Mouse (Mus musculus): Measurements from ENCODE around the gene Nup98. TPM values are rescaled to one million over a fixed set of nuclear protein-coding genes. Genes with fewer than 3 reads are reported as not detected.

Nup98 gene
- polyA plus RNA-seq, 1 experiment: 17.8 TPM

GRCm38 (mm10) chr7:102211071-102211470 is 1.1 kb upstream of the Nup98 start:
- peak overlapping the region; percentile 70 for H3K4me3 ChIP-seq (replicated peaks; ENCODE audit: extremely low read depth, low read depth, low read length)
- 48% methylated on average over 3 of the region's 3 CpGs for WGBS
- TF ChIP-seq CTCF (IDR thresholded peaks at IDR 0.05; ENCODE audit: insufficient read depth, low read length) (no peak), POLR2A (IDR thresholded peaks at IDR 0.05; ENCODE audit: borderline replicate concordance, extremely low read depth, low read depth, low read length) (no peak)
- no peak for DNase-seq
- peaks cover 7% of the 10 kb centered on the region; the same call in 1 of the 2 replicates for H3K4me1 ChIP-seq (ENCODE audit: control insufficient read depth, insufficient read depth, low read length)

GRCm38 (mm10) chr7:102208806-102209363 is 1.1 kb downstream of the Nup98 start:
- Histone ChIP-seq H3K4me1 (ENCODE audit: control insufficient read depth, insufficient read depth, low read length) (peaks cover 6% of the 10 kb centered on the region), H3K4me3 (replicated peaks; ENCODE audit: extremely low read depth, low read depth, low read length) (peak overlapping the region; percentile 10)
- no peak for TF ChIP-seq POLR2A (IDR thresholded peaks at IDR 0.05; ENCODE audit: borderline replicate concordance, extremely low read depth, low read depth, low read length)
- DNase-seq: no peak
- WGBS: 30% methylated on average over 4 of the region's 4 CpGs

GRCm38 (mm10) chr7:102205646-102206045 is 4.3 kb downstream of the Nup98 start:
- H3K4me1 ChIP-seq (ENCODE audit: control insufficient read depth, insufficient read depth, low read length): peaks cover 12% of the 10 kb centered on the region
- no peak overlapping the region for H3K4me3 ChIP-seq (replicated peaks; ENCODE audit: extremely low read depth, low read depth, low read length)
- DNase-seq: no peak
- no peak for TF ChIP-seq CTCF (IDR thresholded peaks at IDR 0.05; ENCODE audit: insufficient read depth, low read length)
- 63% methylated on average over 1 of the region's 1 CpGs for WGBS

GRCm38 (mm10) chr7:102204296-102204857 is 5.6 kb downstream of the Nup98 start:
- peaks cover 12% of the 10 kb centered on the region for H3K4me1 ChIP-seq (ENCODE audit: control insufficient read depth, insufficient read depth, low read length)
- WGBS: 64% methylated on average over 3 of the region's 3 CpGs
- no peak for DNase-seq
- no peak overlapping the region for H3K4me3 ChIP-seq (replicated peaks; ENCODE audit: extremely low read depth, low read depth, low read length)
- no peak for TF ChIP-seq CTCF (IDR thresholded peaks at IDR 0.05; ENCODE audit: insufficient read depth, low read length)
- TF ChIP-seq POLR2A (IDR thresholded peaks at IDR 0.05; ENCODE audit: borderline replicate concordance, extremely low read depth, low read depth, low read length): no peak

- TF ChIP-seq POLR2A (IDR thresholded peaks at IDR 0.05; ENCODE audit: borderline replicate concordance, extremely low read depth, low read depth, low read length) (no peak), CTCF (IDR thresholded peaks at IDR 0.05; ENCODE audit: insufficient read depth, low read length) (no peak)
- Histone ChIP-seq H3K4me1 (ENCODE audit: control insufficient read depth, insufficient read depth, low read length) (peaks cover 8% of the 10 kb centered on the region), H3K4me3 (replicated peaks; ENCODE audit: extremely low read depth, low read depth, low read length) (no peak overlapping the region)
- no peak for DNase-seq
Measured at GRCm38 (mm10) chr7:102200996-102201785, 8.8 kb downstream of the Nup98 start.

- DNase-seq: no peak
- Histone ChIP-seq H3K4me1 (ENCODE audit: control insufficient read depth, insufficient read depth, low read length) (peaks cover 8% of the 10 kb centered on the region), H3K4me3 (replicated peaks; ENCODE audit: extremely low read depth, low read depth, low read length) (no peak overlapping the region)
- WGBS: 71% methylated on average over 3 of the region's 3 CpGs
- TF ChIP-seq POLR2A (IDR thresholded peaks at IDR 0.05; ENCODE audit: borderline replicate concordance, extremely low read depth, low read depth, low read length): no peak
- TF ChIP-seq CTCF (IDR thresholded peaks at IDR 0.05; ENCODE audit: insufficient read depth, low read length): no peak
Measured at GRCm38 (mm10) chr7:102200576-102200975, 9.4 kb downstream of the Nup98 start.

GRCm38 (mm10) chr7:102192356-102192755 is 17.6 kb downstream of the Nup98 start:
- 58% methylated on average over 1 of the region's 1 CpGs for WGBS
- Histone ChIP-seq H3K4me3 (replicated peaks; ENCODE audit: extremely low read depth, low read depth, low read length) (no peak overlapping the region), H3K4me1 (ENCODE audit: control insufficient read depth, insufficient read depth, low read length) (no peaks in the 10 kb centered on the region)
- TF ChIP-seq CTCF (IDR thresholded peaks at IDR 0.05; ENCODE audit: insufficient read depth, low read length): 0 out of 2 replicates have a peak, but pooled peaks have one; percentile 2
- no peak for TF ChIP-seq POLR2A (IDR thresholded peaks at IDR 0.05; ENCODE audit: borderline replicate concordance, extremely low read depth, low read depth, low read length)
- DNase-seq: no peak

- no peak for DNase-seq
- Histone ChIP-seq H3K4me3 (replicated peaks; ENCODE audit: extremely low read depth, low read depth, low read length) (no peak overlapping the region), H3K4me1 (ENCODE audit: control insufficient read depth, insufficient read depth, low read length) (no peaks in the 10 kb centered on the region)
- 85% methylated on average over 3 of the region's 3 CpGs for WGBS
- TF ChIP-seq CTCF (IDR thresholded peaks at IDR 0.05; ENCODE audit: insufficient read depth, low read length) (no peak), POLR2A (IDR thresholded peaks at IDR 0.05; ENCODE audit: borderline replicate concordance, extremely low read depth, low read depth, low read length) (no peak)
Measured at GRCm38 (mm10) chr7:102183849-102184248, 26.1 kb downstream of the Nup98 start.

GRCm38 (mm10) chr7:102170300-102170699 is 39.7 kb downstream of the Nup98 start:
- no peak overlapping the region for H3K4me3 ChIP-seq (replicated peaks; ENCODE audit: extremely low read depth, low read depth, low read length)
- H3K4me1 ChIP-seq (ENCODE audit: control insufficient read depth, insufficient read depth, low read length): no peaks in the 10 kb centered on the region
- DNase-seq: no peak
- TF ChIP-seq CTCF (IDR thresholded peaks at IDR 0.05; ENCODE audit: insufficient read depth, low read length) (peak; percentile 19; the same call in 1 of the 2 replicates), POLR2A (IDR thresholded peaks at IDR 0.05; ENCODE audit: borderline replicate concordance, extremely low read depth, low read depth, low read length) (no peak)

- H3K4me1 ChIP-seq (ENCODE audit: control insufficient read depth, insufficient read depth, low read length): no peaks in the 10 kb centered on the region
- TF ChIP-seq POLR2A (IDR thresholded peaks at IDR 0.05; ENCODE audit: borderline replicate concordance, extremely low read depth, low read depth, low read length) (no peak), CTCF (IDR thresholded peaks at IDR 0.05; ENCODE audit: insufficient read depth, low read length) (no peak)
- H3K4me3 ChIP-seq (replicated peaks; ENCODE audit: extremely low read depth, low read depth, low read length): no peak overlapping the region
- DNase-seq: no peak
- WGBS: 78% methylated on average over 5 of the region's 5 CpGs
Measured at GRCm38 (mm10) chr7:102153691-102154090, 56.3 kb downstream of the Nup98 start.
